Mouse (Mus musculus) kidney, adult 2 months (tissue): ENCODE results near the gene Slc22a23. TPM values are rescaled to one million over a fixed set of nuclear protein-coding genes. Genes with fewer than 3 reads are reported as not detected.

Experiments
- DNase-seq: peaks from one replicate; pipeline ENCODE4 v3.0.0; 2021
- H3K27ac ChIP-seq: fragments of 200-500 bp; 2 replicates; pipeline ENCODE4 v1.5.1; 2012; ENCODE audit warnings: low read depth, low read length, control low read depth, inconsistent platforms; ENCODE audit not compliant: insufficient read depth
- H3K27me3 ChIP-seq: fragments of 200-500 bp; replicated peaks from 2 replicates; pipeline ENCODE4 v1.6.1; 2012; ENCODE audit warnings: mild to moderate bottlenecking, moderate library complexity, low read length, inconsistent platforms; ENCODE audit not compliant: control insufficient read depth, insufficient read depth
- H3K36me3 ChIP-seq: fragments of 200-500 bp; 2 replicates; pipeline ENCODE4 v1.6.1; 2012; ENCODE audit warnings: mild to moderate bottlenecking, moderate library complexity, low read length, inconsistent platforms; ENCODE audit not compliant: control insufficient read depth, insufficient read depth
- H3K4me1 ChIP-seq: fragments of 200-500 bp; 2 replicates; pipeline ENCODE4 v1.6.1; 2011; ENCODE audit warnings: low read length; ENCODE audit not compliant: control insufficient read depth, insufficient read depth
- H3K4me3 ChIP-seq: fragments of 200-500 bp; 2 replicates; pipeline ENCODE4 v1.5.1; 2011; ENCODE audit warnings: mild to moderate bottlenecking, low read depth, low read length, control low read depth; ENCODE audit not compliant: insufficient read depth
- CTCF ChIP-seq: fragments of 200-500 bp; conservative IDR thresholded peaks from 2 replicates; pipeline ENCODE4 v1.5.1; 2011; ENCODE audit warnings: low read depth, mild to moderate bottlenecking, control low read depth, low read length, moderate library complexity, mixed read lengths; ENCODE audit not compliant: insufficient read depth, insufficient read length
- POLR2A ChIP-seq: fragments of 200-500 bp; IDR thresholded peaks from one replicate; pipeline ENCODE4 v1.6.1; 2011; ENCODE audit warnings: low read depth, low read length, control low read depth
- WGBS: fragments of 180-500 bp; shearing (Covaris S2); methylation state at CpG from one replicate; pipeline ENCODE4 v1.1.7; 2018; 5-methylcytosine and 5-hydroxymethylcytosine counted together
- polyA plus RNA-seq: library from polyadenylated mRNA; depleted of rRNA; stranded (reverse); fragments of >200 nt; gene quantifications from 2 replicates; pipeline ENCODE4 v1.2.3, GENCODE M21; 2012

The Slc22a23 gene
- polyA plus RNA-seq, 1 experiment = 76.1 TPM

DNA sequence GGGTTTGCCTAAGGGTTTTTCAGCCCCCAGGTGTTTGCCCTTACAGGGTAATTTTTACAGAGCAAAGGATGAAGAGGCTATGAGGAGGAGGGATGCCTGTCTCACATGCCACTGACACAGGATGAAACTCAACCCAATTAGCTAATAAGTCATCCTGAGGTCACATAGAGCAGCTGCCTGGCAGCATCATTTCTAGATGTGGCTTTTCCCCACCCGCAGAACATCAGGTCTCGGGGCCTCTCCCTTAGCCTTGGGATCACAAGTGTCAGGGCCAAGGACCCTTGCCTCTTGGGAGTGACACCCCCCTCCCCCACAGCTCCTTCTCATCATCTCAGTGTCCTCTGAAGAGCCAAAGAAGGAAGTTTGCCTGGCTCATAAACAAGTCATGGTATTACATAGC is 21.6 kb downstream of the Slc22a23 start:
- Histone ChIP-seq H3K27me3 (no peaks in the 10 kb centered on the region), H3K4me1 (peaks cover 18% of the 10 kb centered on the region), H3K27ac (no peak overlapping the region), H3K36me3 (no peaks in the 10 kb centered on the region), H3K4me3 (no peak overlapping the region)
- WGBS = 63% methylated on average over 2 of the region's 2 CpGs
- DNase-seq = no peak
- TF ChIP-seq CTCF (no peak), POLR2A (no peak)

DNA sequence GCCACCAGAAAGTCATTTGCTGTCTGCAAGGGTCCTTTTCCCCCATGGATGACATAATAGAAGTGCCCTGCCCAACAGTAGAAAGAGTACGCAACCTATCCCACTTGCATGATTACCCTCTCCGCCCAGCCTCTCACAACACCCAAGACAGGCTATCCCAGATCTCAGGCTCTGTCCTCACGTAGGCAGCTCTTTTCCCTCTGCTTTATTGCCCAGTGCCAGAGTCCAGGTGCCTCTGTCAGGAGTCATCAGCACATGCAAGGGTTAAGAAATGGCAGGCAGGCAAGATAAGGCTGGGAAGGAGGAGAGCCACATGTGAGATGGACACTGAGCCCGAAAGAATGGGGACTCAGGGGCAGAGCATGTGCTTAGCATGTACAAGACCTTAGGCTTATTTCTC is 24.5 kb downstream of the Slc22a23 start:
- H3K27ac ChIP-seq = no peak overlapping the region
- H3K36me3 ChIP-seq = no peaks in the 10 kb centered on the region
- no peak for DNase-seq
- H3K27me3 ChIP-seq = no peaks in the 10 kb centered on the region
- no peak for TF ChIP-seq POLR2A
- no peak for TF ChIP-seq CTCF
- peaks cover 25% of the 10 kb centered on the region for H3K4me1 ChIP-seq
- no peak overlapping the region for H3K4me3 ChIP-seq
- WGBS = 89% methylated on average over 4 of the region's 4 CpGs

DNA sequence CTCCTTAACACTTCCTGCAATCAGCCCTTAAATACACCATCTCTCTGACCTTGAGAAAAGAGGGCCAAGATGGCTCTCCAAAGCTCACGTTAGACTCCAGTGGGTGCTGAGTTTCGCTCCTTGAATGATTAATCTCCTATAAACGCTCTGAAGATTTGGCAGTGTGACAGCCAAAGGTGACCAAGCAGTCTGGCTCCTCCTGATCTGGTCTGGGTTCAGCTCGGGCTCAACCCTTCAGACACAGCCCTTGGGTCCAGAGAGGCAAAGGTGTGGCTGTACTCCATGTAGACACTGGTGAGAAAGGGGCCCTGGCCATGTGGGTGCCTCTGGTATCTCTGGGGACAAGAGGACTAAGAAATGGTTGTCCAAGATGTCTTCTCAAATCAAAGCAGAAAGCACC is 27.9 kb downstream of the Slc22a23 start:
- Histone ChIP-seq H3K36me3 (no peaks in the 10 kb centered on the region), H3K27ac (peak overlapping the region; percentile 7), H3K27me3 (no peaks in the 10 kb centered on the region), H3K4me3 (no peak overlapping the region), H3K4me1 (peaks cover 22% of the 10 kb centered on the region)
- DNase-seq = peak; percentile 93
- TF ChIP-seq POLR2A (no peak), CTCF (no peak)
- 40% methylated on average over 4 of the region's 4 CpGs for WGBS

DNA sequence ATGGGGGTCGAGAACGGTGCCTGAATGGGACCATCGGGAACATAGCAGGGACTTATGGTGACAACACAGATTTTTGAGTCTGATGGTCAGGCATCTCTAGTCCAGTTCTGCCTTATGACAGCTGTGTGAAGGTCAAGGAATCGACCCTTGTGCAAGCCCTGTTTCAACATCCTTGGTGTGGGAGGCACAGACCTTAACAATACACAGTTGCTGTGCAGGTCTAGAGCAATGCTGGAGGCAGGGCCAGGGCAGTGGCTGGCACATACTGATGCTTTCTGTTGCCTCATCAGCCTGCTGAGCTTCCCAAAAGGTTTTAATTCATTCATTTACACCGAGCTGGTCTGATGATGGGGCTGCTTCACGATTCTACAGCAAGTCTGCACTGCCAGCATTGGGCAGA is 28.5 kb downstream of the Slc22a23 start:
- Histone ChIP-seq H3K36me3 (no peaks in the 10 kb centered on the region), H3K4me3 (no peak overlapping the region), H3K4me1 (peaks cover 22% of the 10 kb centered on the region), H3K27ac (peak overlapping the region; percentile 7), H3K27me3 (no peaks in the 10 kb centered on the region)
- WGBS = 75% methylated on average over 6 of the region's 6 CpGs
- TF ChIP-seq POLR2A (no peak), CTCF (no peak)
- no peak for DNase-seq

DNA sequence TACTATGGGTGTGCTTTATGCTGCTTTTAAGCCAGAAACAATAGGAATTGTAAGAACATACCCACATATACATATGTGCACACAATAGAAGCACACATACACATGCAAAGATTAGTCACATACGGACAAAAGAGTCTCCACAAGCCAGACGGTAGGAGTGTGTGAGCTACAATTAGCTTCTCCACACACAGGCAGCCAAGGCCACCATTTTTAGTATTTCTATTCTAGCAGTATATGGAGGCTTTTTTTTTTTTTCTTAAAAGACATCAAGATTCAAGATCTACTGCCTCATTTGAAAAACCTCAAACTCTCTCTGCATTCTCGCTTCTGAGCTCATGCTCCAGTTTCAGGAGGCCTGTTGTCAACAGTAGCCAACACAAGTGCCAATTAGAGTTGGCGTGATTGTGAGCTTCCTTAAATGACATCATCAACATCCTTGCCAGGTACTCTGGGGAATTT is 31.9 kb downstream of the Slc22a23 start:
- Histone ChIP-seq H3K4me3 (no peak overlapping the region), H3K4me1 (peaks cover 10% of the 10 kb centered on the region), H3K27me3 (no peaks in the 10 kb centered on the region), H3K36me3 (no peaks in the 10 kb centered on the region), H3K27ac (no peak overlapping the region)
- DNase-seq = no peak
- no peak for TF ChIP-seq POLR2A
- TF ChIP-seq CTCF = no peak
- 70% methylated on average over 4 of the region's 4 CpGs for WGBS

DNA sequence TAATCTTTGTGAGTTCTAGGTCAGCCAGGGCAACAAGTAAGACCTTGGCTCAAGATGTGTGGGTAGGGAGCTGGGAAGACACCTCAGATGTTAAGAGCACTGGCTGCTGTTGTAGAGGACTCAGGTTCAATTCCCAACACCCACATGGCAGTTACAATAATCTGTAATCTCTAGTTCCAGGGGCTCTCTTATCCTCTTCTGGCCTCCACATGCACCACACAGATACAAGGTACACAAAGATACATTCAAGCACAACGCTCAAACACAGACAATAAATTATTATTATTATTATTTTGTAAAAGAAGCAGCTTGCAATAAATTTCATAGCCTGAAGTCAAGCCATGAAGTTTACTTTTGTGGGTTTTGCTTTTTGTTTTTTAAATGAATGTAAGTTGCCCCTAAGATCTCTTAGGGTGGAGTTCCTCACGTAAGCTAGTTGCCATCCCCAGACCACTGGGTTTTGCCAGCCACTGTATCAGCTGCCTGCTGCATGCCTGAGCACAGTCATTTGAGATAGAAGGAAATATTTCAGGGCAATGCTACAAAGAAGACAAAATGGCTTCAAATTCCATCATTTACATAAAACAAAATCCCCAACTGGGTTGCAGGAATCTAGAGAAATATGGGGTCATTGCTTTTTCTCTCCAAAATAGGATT is 32.5 kb downstream of the Slc22a23 start:
- Histone ChIP-seq H3K27ac (no peak overlapping the region), H3K4me3 (no peak overlapping the region), H3K27me3 (no peaks in the 10 kb centered on the region), H3K4me1 (peaks cover 14% of the 10 kb centered on the region), H3K36me3 (no peaks in the 10 kb centered on the region)
- no peak for DNase-seq
- TF ChIP-seq POLR2A = no peak
- TF ChIP-seq CTCF = no peak
- WGBS = 88% methylated on average over 2 of the region's 2 CpGs

DNA sequence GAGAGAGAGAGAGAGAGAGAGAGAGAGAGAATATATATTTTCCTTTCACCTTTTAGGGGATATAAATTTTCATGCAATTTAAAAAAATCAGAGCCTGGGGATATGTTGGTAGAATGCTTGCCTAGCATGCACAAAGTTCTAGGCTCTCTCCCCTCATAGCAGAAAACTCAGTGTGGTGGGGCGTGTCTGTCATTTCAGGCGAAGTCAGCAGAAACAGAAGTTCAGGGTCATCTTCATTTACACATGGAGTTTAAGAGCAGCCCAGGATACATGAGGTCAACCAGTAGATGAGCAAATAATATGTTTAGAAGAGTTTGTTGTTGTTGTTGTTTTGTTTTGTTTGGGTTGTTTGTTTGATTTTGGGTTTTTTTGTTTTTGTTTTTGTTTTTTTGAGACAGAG is 33.4 kb downstream of the Slc22a23 start:
- Histone ChIP-seq H3K4me1 (peaks cover 20% of the 10 kb centered on the region), H3K4me3 (no peak overlapping the region), H3K27ac (no peak overlapping the region), H3K27me3 (no peaks in the 10 kb centered on the region), H3K36me3 (no peaks in the 10 kb centered on the region)
- DNase-seq = no peak
- WGBS = 73% methylated on average over 2 of the region's 2 CpGs
- TF ChIP-seq CTCF (no peak), POLR2A (no peak)

DNA sequence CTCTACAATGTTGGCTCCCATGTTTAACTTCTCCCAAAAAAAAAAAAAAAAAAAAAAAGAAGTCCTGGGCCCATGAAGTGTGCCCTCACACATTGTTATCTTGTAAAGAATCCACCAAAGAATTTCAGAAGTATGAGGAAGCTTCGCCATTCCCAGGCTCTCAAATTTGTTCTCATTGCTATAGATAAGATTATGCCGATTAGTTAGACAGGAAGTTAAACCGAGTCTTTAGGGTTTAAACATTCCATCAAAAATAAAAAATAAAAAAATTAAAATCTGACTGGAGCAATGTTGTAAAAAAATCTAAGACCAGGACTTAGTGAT is 36.4 kb downstream of the Slc22a23 start:
- no peak overlapping the region for H3K4me3 ChIP-seq
- H3K4me1 ChIP-seq = peaks cover 35% of the 10 kb centered on the region
- no peak for TF ChIP-seq POLR2A
- WGBS = 74% methylated on average over 3 of the region's 3 CpGs
- H3K36me3 ChIP-seq = no peaks in the 10 kb centered on the region
- H3K27me3 ChIP-seq = no peaks in the 10 kb centered on the region
- no peak overlapping the region for H3K27ac ChIP-seq
- no peak for DNase-seq
